Mouse (Mus musculus): ENCODE measurements around the gene Polr2i. TPM values are rescaled to one million over a fixed set of nuclear protein-coding genes. Genes with fewer than 3 reads are reported as not detected.

Polr2i gene
- polyA plus RNA-seq, 1 experiment from 2014 or later, result 91.2 TPM

DNA sequence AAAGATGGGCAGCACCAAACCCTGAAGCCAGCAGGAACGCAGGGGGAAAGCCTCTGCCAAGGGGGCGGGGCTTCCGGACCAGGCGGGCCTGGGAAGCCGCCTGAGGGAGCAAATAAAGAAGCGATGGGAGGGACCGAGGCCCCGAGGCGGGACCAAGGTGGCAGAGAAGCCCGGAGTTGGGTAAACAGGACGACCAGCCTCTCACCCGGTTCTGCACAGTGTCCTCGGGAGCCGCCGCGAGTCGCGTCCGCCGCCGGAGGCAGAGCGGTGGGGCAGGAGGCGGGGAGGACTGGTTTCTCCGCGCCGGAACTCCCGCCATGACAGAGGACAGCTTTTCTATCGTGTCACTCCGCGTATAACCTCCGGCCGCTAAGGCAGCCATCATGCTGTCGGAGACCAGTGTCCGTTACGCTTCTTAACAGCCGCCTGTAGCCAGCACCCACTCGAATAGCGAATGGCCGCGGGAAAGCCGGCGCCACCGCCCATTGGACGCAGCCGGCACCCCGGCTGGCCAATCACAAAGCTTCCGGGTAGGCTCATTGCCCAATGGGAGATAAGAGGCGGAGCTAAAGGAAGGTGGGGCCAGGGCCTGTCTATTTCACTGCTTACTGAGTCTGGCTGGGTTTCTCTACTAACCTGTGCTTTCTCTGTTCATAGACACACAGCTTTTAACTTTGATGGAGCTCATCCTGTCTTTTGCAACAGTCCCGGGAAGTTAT, 48.4 kb downstream of the Polr2i start, which contains the start of the genes Thap8 and Wdr62:
Thap8 (plus strand) TSS at position 144 of the 719 bp plus-strand sequence.
Wdr62 (minus strand) TSS at position 469 of the 719 bp plus-strand sequence.
- H3K4me3 ChIP-seq (ENCODE audit: low read depth, low read length), result peak within 1 kb of the TSS; percentile 83

DNA sequence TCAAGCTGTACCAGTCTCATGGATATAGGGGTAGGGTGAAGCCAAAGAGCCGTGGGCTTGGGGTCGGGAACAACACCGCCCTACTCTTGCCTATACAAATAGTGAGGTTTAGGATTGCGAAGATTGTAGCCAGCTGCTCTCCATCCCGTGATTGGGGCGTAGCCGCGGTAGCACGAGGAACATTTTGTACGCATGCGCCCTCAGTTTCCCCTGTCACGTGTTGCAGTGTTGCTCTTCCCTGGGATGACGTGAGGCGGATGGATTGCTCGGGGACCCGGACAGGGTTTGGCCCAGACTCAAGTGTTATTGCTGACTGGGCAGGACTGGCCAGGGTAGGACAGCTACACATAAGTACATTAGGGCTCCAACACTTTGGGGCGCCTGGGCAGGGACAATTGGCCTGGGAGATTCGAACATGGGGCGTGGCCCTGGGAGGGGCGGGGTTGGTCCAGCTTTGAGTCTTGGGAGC, 49.0 kb downstream of the Polr2i start:
- Histone ChIP-seq H3K4me3 (ENCODE audit: low read depth, low read length) (peak overlapping the region; percentile 83), H3K9ac (ENCODE audit: low read depth, low read length) (peak overlapping the region; percentile 23; the same call in 1 of the 2 replicates), H3K27me3 (replicated peaks; ENCODE audit: control insufficient read depth, insufficient read depth, low read length) (no peaks in the 10 kb centered on the region), H3K4me1 (replicated peaks; ENCODE audit: control insufficient read depth, insufficient read depth, low read length) (no peaks in the 10 kb centered on the region), H3K36me3 (ENCODE audit: control insufficient read depth, insufficient read depth) (no peaks in the 10 kb centered on the region), H3K4me2 (replicated peaks; ENCODE audit: low read depth) (peak overlapping the region; percentile 93), H3K9me3 (ENCODE audit: control insufficient read depth) (no peaks in the 10 kb centered on the region), H3K27ac (ENCODE audit: low read depth, low read length) (peak overlapping the region; percentile 80)
- peak; percentile 89 for ATAC-seq
- under 1% methylated on average over 20 of the region's 20 CpGs for WGBS
- no peak for TF ChIP-seq CTCF (IDR thresholded peaks at IDR 0.05; ENCODE audit: low read depth)

More for the DNA sequence above, 48.4 kb downstream of the Polr2i start, which contains the start of the genes Thap8 and Wdr62:
- peak within 1 kb of the TSS; percentile 93 for H3K4me2 ChIP-seq (replicated peaks; ENCODE audit: low read depth)
- no peaks in the 10 kb centered on the region for H3K27me3 ChIP-seq (replicated peaks; ENCODE audit: control insufficient read depth, insufficient read depth, low read length)
- WGBS, result under 1% methylated on average over 48 of the region's 49 CpGs
- H3K9ac ChIP-seq (ENCODE audit: low read depth, low read length), result peak within 1 kb of the TSS; percentile 23
- 0 out of 2 replicates have a peak, but pooled peaks have one; percentile 2 for TF ChIP-seq CTCF (IDR thresholded peaks at IDR 0.05; ENCODE audit: low read depth)
- ATAC-seq, result peak; percentile 96
- no peaks in the 10 kb centered on the region for H3K36me3 ChIP-seq (ENCODE audit: control insufficient read depth, insufficient read depth)
- no peaks in the 10 kb centered on the region for H3K4me1 ChIP-seq (replicated peaks; ENCODE audit: control insufficient read depth, insufficient read depth, low read length)
- peak within 1 kb of the TSS; percentile 80 for H3K27ac ChIP-seq (ENCODE audit: low read depth, low read length)
- H3K9me3 ChIP-seq (ENCODE audit: control insufficient read depth), result no peaks in the 10 kb centered on the region

- H3K4me3 ChIP-seq (ENCODE audit: low read depth, low read length), result no peak overlapping the region
- no peak for ATAC-seq
- no peak overlapping the region; the same call in 1 of the 2 replicates for H3K4me2 ChIP-seq (replicated peaks; ENCODE audit: low read depth)
- TF ChIP-seq CTCF (IDR thresholded peaks at IDR 0.05; ENCODE audit: low read depth), result no peak
- no peaks in the 10 kb centered on the region for H3K27me3 ChIP-seq (replicated peaks; ENCODE audit: control insufficient read depth, insufficient read depth, low read length)
- no peak overlapping the region for H3K9ac ChIP-seq (ENCODE audit: low read depth, low read length)
- 76% methylated on average over 4 of the region's 4 CpGs for WGBS
- H3K4me1 ChIP-seq (replicated peaks; ENCODE audit: control insufficient read depth, insufficient read depth, low read length), result no peaks in the 10 kb centered on the region
- H3K27ac ChIP-seq (ENCODE audit: low read depth, low read length), result no peak overlapping the region; the same call in 1 of the 2 replicates
- H3K9me3 ChIP-seq (ENCODE audit: control insufficient read depth), result no peaks in the 10 kb centered on the region
- H3K36me3 ChIP-seq (ENCODE audit: control insufficient read depth, insufficient read depth), result no peaks in the 10 kb centered on the region
These were observed 49.8 kb downstream of the Polr2i start for GRCm38 (mm10) chr7:30281522-30281921.

GRCm38 (mm10) chr7:30282740-30283139, 51.0 kb downstream of the Polr2i start:
- TF ChIP-seq CTCF (IDR thresholded peaks at IDR 0.05; ENCODE audit: low read depth), result no peak
- Histone ChIP-seq H3K4me3 (ENCODE audit: low read depth, low read length) (no peak overlapping the region), H3K9ac (ENCODE audit: low read depth, low read length) (no peak overlapping the region), H3K27me3 (replicated peaks; ENCODE audit: control insufficient read depth, insufficient read depth, low read length) (no peaks in the 10 kb centered on the region), H3K27ac (ENCODE audit: low read depth, low read length) (no peak overlapping the region), H3K4me2 (replicated peaks; ENCODE audit: low read depth) (no peak overlapping the region), H3K36me3 (ENCODE audit: control insufficient read depth, insufficient read depth) (no peaks in the 10 kb centered on the region), H3K9me3 (ENCODE audit: control insufficient read depth) (no peaks in the 10 kb centered on the region), H3K4me1 (replicated peaks; ENCODE audit: control insufficient read depth, insufficient read depth, low read length) (no peaks in the 10 kb centered on the region)
- ATAC-seq, result no peak
- 70% methylated on average over 7 of the region's 7 CpGs for WGBS

Other genes starting within 250 kb of the Polr2i start
- gene Zfp568, start 248.0 kb upstream of the Polr2i start, polyA plus RNA-seq (2015; fragmentation: Nextera tagmentation; extraction: Ambion mirVana), result 5.5 and 5.8 TPM in 2 replicates
- gene Zfp14, start 180.6 kb upstream of the Polr2i start, polyA plus RNA-seq (2015; fragmentation: Nextera tagmentation; extraction: Ambion mirVana), result 0.93 and 1.0 TPM in 2 replicates
- gene Zfp82, start 159.0 kb upstream of the Polr2i start, polyA plus RNA-seq (2015; fragmentation: Nextera tagmentation; extraction: Ambion mirVana), result 1.2 and 1.7 TPM in 2 replicates
- not detected in 2 replicates for gene Gm26920, start 141.5 kb upstream of the Polr2i start, polyA plus RNA-seq (2015; fragmentation: Nextera tagmentation; extraction: Ambion mirVana)
- 2.6 and 3.1 TPM in 2 replicates for gene Zfp566, start 141.4 kb upstream of the Polr2i start, polyA plus RNA-seq (2015; fragmentation: Nextera tagmentation; extraction: Ambion mirVana)
- gene Zfp260, start 137.2 kb upstream of the Polr2i start, polyA plus RNA-seq (2015; fragmentation: Nextera tagmentation; extraction: Ambion mirVana), result 32.5 and 34.3 TPM in 2 replicates
- gene Zfp382, start 110.0 kb upstream of the Polr2i start, polyA plus RNA-seq (2015; fragmentation: Nextera tagmentation; extraction: Ambion mirVana), result 1.7 and 2.4 TPM in 2 replicates
- 3.1 and 3.8 TPM in 2 replicates for gene Zfp146, start 62.2 kb upstream of the Polr2i start, polyA plus RNA-seq (2015; fragmentation: Nextera tagmentation; extraction: Ambion mirVana)
- gene Cox7a1, start 47.8 kb upstream of the Polr2i start, polyA plus RNA-seq (2015; fragmentation: Nextera tagmentation; extraction: Ambion mirVana), result 54.1 and 60.2 TPM in 2 replicates
- gene Capns1, start 33.1 kb upstream of the Polr2i start, polyA plus RNA-seq (2015; fragmentation: Nextera tagmentation; extraction: Ambion mirVana), result 85.5 and 87.1 TPM in 2 replicates
- 159 and 160 TPM in 2 replicates for gene Tbcb, start 324 bp downstream of the Polr2i start, polyA plus RNA-seq (2015; fragmentation: Nextera tagmentation; extraction: Ambion mirVana)
- not detected in 2 replicates for gene Ovol3, start 3.8 kb downstream of the Polr2i start, polyA plus RNA-seq (2015; fragmentation: Nextera tagmentation; extraction: Ambion mirVana)
- 0.14 and 0.22 TPM in 2 replicates for gene Thap8, start 48.1 kb downstream of the Polr2i start, polyA plus RNA-seq (2015; fragmentation: Nextera tagmentation; extraction: Ambion mirVana)
- 3.5 TPM in 2 replicates for gene Wdr62, start 48.5 kb downstream of the Polr2i start, polyA plus RNA-seq (2015; fragmentation: Nextera tagmentation; extraction: Ambion mirVana)
- 8.6 and 9.7 TPM in 2 replicates for gene Clip3, start 59.8 kb downstream of the Polr2i start, polyA plus RNA-seq (2015; fragmentation: Nextera tagmentation; extraction: Ambion mirVana)
- gene Alkbh6, start 76.8 kb downstream of the Polr2i start, polyA plus RNA-seq (2015; fragmentation: Nextera tagmentation; extraction: Ambion mirVana), result 58.2 and 63.5 TPM in 2 replicates
- gene Syne4, start 82.9 kb downstream of the Polr2i start, polyA plus RNA-seq (2015; fragmentation: Nextera tagmentation; extraction: Ambion mirVana), result 12.5 and 16.3 TPM in 2 replicates
- not detected in 2 replicates for gene E130208F15Rik, start 89.8 kb downstream of the Polr2i start, polyA plus RNA-seq (2015; fragmentation: Nextera tagmentation; extraction: Ambion mirVana)
- 18.3 and 18.8 TPM in 2 replicates for gene Sdhaf1, start 91.9 kb downstream of the Polr2i start, polyA plus RNA-seq (2015; fragmentation: Nextera tagmentation; extraction: Ambion mirVana)
- gene Lrfn3, start 130.8 kb downstream of the Polr2i start, polyA plus RNA-seq (2015; fragmentation: Nextera tagmentation; extraction: Ambion mirVana), result 1.1 and 1.8 TPM in 2 replicates
- gene Tyrobp, start 181.8 kb downstream of the Polr2i start, polyA plus RNA-seq (2015; fragmentation: Nextera tagmentation; extraction: Ambion mirVana), result 60.0 and 63.6 TPM in 2 replicates
- 4.0 and 5.9 TPM in 2 replicates for gene Hcst, start 187.9 kb downstream of the Polr2i start, polyA plus RNA-seq (2015; fragmentation: Nextera tagmentation; extraction: Ambion mirVana)
- gene Nfkbid, start 189.8 kb downstream of the Polr2i start, polyA plus RNA-seq (2015; fragmentation: Nextera tagmentation; extraction: Ambion mirVana), result 1.2 and 1.3 TPM in 2 replicates
- 28.2 and 30.1 TPM in 2 replicates for gene Aplp1, start 213.6 kb downstream of the Polr2i start, polyA plus RNA-seq (2015; fragmentation: Nextera tagmentation; extraction: Ambion mirVana)
- 0.08 and 0.09 TPM in 2 replicates for gene Kirrel2, start 225.7 kb downstream of the Polr2i start, polyA plus RNA-seq (2015; fragmentation: Nextera tagmentation; extraction: Ambion mirVana)
- gene Nphs1, start 226.4 kb downstream of the Polr2i start, polyA plus RNA-seq (2015; fragmentation: Nextera tagmentation; extraction: Ambion mirVana), result 0.10 TPM in 1 of 2 replicates, not detected in the other

Data from intestine, postnatal 0 days (tissue).